Mouse (Mus musculus) spleen, adult 2 months (tissue): ENCODE measurements around the gene Anapc15. TPM values are rescaled to one million over a fixed set of nuclear protein-coding genes. Genes with fewer than 3 reads are reported as not detected.

ENCODE experiments used
- DNase-seq, 2 experiments: peaks; one replicate each; pipeline versions ENCODE4 v3.0.0 to v3.0.0-alpha.2; 2012 to 2021; ENCODE audit warnings: low spot score in 2 of 2, low read depth in 1 of 2
- H3K27ac ChIP-seq: fragments of 200-500 bp; 2 replicates; pipeline ENCODE4 v1.5.1; 2012; ENCODE audit warnings: low read length, inconsistent platforms; ENCODE audit not compliant: insufficient read depth
- H3K27me3 ChIP-seq: fragments of 200-500 bp; 2 replicates; pipeline ENCODE4 v1.6.1; 2012; ENCODE audit warnings: mild to moderate bottlenecking, moderate library complexity, low read length, inconsistent platforms; ENCODE audit not compliant: control insufficient read depth, insufficient read depth
- H3K36me3 ChIP-seq: fragments of 200-500 bp; 2 replicates; pipeline ENCODE4 v1.6.1; 2012; ENCODE audit warnings: mild to moderate bottlenecking, low read length, inconsistent platforms; ENCODE audit not compliant: control insufficient read depth, insufficient read depth
- H3K4me1 ChIP-seq: fragments of 200-500 bp; 2 replicates; pipeline ENCODE4 v1.6.1; 2011; ENCODE audit warnings: inconsistent platforms; ENCODE audit not compliant: control insufficient read depth, insufficient read depth, insufficient read length
- H3K4me3 ChIP-seq: fragments of 200-500 bp; 2 replicates; pipeline ENCODE4 v1.5.1; 2011; ENCODE audit warnings: mild to moderate bottlenecking, inconsistent platforms; ENCODE audit not compliant: insufficient read depth, insufficient read length; ENCODE audit errors: extremely low read depth
- CTCF ChIP-seq: fragments of 200-500 bp; IDR thresholded peaks from 2 replicates; pipeline ENCODE4 v1.5.1; 2011; ENCODE audit warnings: mild to moderate bottlenecking, inconsistent platforms; ENCODE audit not compliant: insufficient read depth, insufficient read length, insufficient replicate concordance; ENCODE audit errors: extremely low read depth
- POLR2A ChIP-seq: fragments of 200-500 bp; IDR thresholded peaks from 2 replicates; pipeline ENCODE4 v1.6.1; 2011; ENCODE audit warnings: low read depth, low read length, inconsistent platforms
- WGBS: fragments of 180-500 bp; shearing (Covaris S2); methylation state at CpG from one replicate; pipeline ENCODE4 v1.1.7; 2018; 5-methylcytosine and 5-hydroxymethylcytosine counted together
- polyA plus RNA-seq: library from polyadenylated mRNA; depleted of rRNA; stranded (reverse); fragments of >200 nt; gene quantifications from 2 replicates; pipeline ENCODE4 v1.2.3, GENCODE M21; 2012

The Anapc15 gene
- polyA plus RNA-seq, 1 experiment: 37.1 TPM

- no peaks in the 10 kb centered on the region for H3K27me3 ChIP-seq
- DNase-seq: no peak
- no peak overlapping the region for H3K4me3 ChIP-seq
- H3K27ac ChIP-seq: peak overlapping the region; percentile 33
- H3K36me3 ChIP-seq: no peaks in the 10 kb centered on the region
- no peak for TF ChIP-seq CTCF
- TF ChIP-seq POLR2A: no peak
- H3K4me1 ChIP-seq: peaks cover 8% of the 10 kb centered on the region
- 29% methylated on average over 6 of the region's 6 CpGs for WGBS
These were observed 11.8 kb upstream of the Anapc15 start for GRCm38 (mm10) chr7:101851689-101852088.

GRCm38 (mm10) chr7:101852846-101853245 lies 10.7 kb upstream of the Anapc15 start:
- WGBS: 90% methylated on average over 6 of the region's 6 CpGs
- H3K27ac ChIP-seq: no peak overlapping the region
- H3K27me3 ChIP-seq: no peaks in the 10 kb centered on the region
- H3K4me3 ChIP-seq: no peak overlapping the region
- no peak for TF ChIP-seq POLR2A
- no peaks in the 10 kb centered on the region for H3K36me3 ChIP-seq
- H3K4me1 ChIP-seq: peaks cover 8% of the 10 kb centered on the region
- no peak for DNase-seq

- Histone ChIP-seq H3K4me1 (peaks cover 8% of the 10 kb centered on the region), H3K36me3 (no peaks in the 10 kb centered on the region), H3K27me3 (no peaks in the 10 kb centered on the region), H3K4me3 (no peak overlapping the region), H3K27ac (no peak overlapping the region)
- TF ChIP-seq POLR2A: no peak
- TF ChIP-seq CTCF: no peak
- WGBS: 76% methylated on average over 2 of the region's 2 CpGs
- no peak for DNase-seq
These were observed 9.7 kb upstream of the Anapc15 start for GRCm38 (mm10) chr7:101853816-101854215.

DNA sequence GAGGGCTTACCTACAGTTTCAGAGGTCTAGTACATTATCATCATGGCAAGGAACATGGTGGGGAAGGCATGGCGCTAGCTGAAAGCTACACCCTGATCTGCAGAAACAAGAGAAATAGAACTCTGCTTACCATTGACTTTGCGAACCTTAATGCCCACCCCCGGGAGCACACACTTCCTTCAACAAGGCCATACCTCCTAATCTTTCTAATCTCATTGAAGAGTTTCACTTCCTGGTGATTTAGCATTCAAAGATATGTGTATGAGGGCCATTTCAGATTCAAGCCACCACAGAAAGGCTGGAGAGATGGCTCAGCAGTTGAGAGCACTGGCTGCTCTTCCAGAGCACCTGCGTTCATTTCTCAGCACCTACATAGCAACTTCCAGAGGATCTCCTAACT lies 6.4 kb upstream of the Anapc15 start, which contains the start of gene Folr2:
Gene Folr2, minus strand, starts transcription at position 101 of the 400 bp plus-strand sequence.
- TF ChIP-seq POLR2A (no peak), CTCF (no peak)
- 71% methylated on average over 4 of the region's 4 CpGs for WGBS
- H3K4me1 ChIP-seq: peaks cover under 1% of the 10 kb centered on the region; the same call in 1 of the 2 replicates
- no peaks in the 10 kb centered on the region for H3K27me3 ChIP-seq
- no peaks in the 10 kb centered on the region for H3K36me3 ChIP-seq
- no peak within 1 kb of the TSS for H3K4me3 ChIP-seq
- H3K27ac ChIP-seq: no peak within 1 kb of the TSS
- no peak for DNase-seq

DNA sequence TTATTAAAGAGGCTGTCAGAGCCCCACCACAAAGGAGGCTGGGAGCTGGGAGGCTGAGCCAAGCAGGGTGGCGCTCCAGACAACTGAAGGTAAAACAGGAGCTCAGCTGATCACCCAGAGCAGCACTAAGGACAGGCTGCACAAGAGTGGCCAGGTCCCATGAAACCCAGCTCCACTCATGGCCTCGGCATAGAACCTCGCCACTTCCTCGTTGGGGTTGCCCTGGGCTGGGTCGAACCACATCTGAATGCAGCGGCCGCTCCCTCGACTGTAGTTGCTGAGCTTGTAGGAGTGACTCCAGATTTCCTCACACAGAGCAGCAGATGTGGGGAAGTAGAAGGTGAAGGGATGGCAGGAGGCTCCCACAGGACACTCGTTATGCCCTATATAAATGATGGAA lies 5.2 kb upstream of the Anapc15 start:
- Histone ChIP-seq H3K4me1 (no peaks in the 10 kb centered on the region), H3K27me3 (no peaks in the 10 kb centered on the region), H3K27ac (no peak overlapping the region), H3K4me3 (no peak overlapping the region), H3K36me3 (no peaks in the 10 kb centered on the region)
- peak in 1 of 2 experiments; percentile 5 for DNase-seq
- TF ChIP-seq POLR2A (no peak), CTCF (no peak)
- WGBS: 45% methylated on average over 9 of the region's 9 CpGs

GRCm38 (mm10) chr7:101860978-101861377 lies 2.5 kb upstream of the Anapc15 start:
- Histone ChIP-seq H3K36me3 (no peaks in the 10 kb centered on the region), H3K4me3 (no peak overlapping the region), H3K4me1 (no peaks in the 10 kb centered on the region), H3K27me3 (no peaks in the 10 kb centered on the region), H3K27ac (no peak overlapping the region)
- DNase-seq: no peak
- TF ChIP-seq POLR2A: no peak
- TF ChIP-seq CTCF: no peak

- no peaks in the 10 kb centered on the region for H3K36me3 ChIP-seq
- 74% methylated on average over 3 of the region's 3 CpGs for WGBS
- H3K4me3 ChIP-seq: no peak overlapping the region
- no peaks in the 10 kb centered on the region for H3K4me1 ChIP-seq
- H3K27ac ChIP-seq: no peak overlapping the region
- DNase-seq: no peak
- no peak for TF ChIP-seq CTCF
- TF ChIP-seq POLR2A: no peak
- no peaks in the 10 kb centered on the region for H3K27me3 ChIP-seq
These were observed 1.2 kb upstream of the Anapc15 start for GRCm38 (mm10) chr7:101862291-101862690.
